Mouse (Mus musculus) left cerebral cortex, adult 6 months (tissue): ENCODE results near the gene Triobp. TPM values are rescaled to one million over a fixed set of nuclear protein-coding genes. Genes with fewer than 3 reads are reported as not detected.

Source experiments
- long read RNA-seq, 2 experiments: library from polyadenylated mRNA; unstranded; transcript quantifications; one replicate each; pipeline ENCODE4 v2.0.0; 2019 to 2020
- polyA plus RNA-seq: library from polyadenylated mRNA; unstranded; fragments of <200 nt; fragmentation: Nextera tagmentation; gene quantifications from 2 replicates; pipeline ENCODE4 v1.2.3, GENCODE M21; 2021

Triobp gene
- 3.9 and 5.3 TPM in 2 replicates for polyA plus RNA-seq
- long read RNA-seq, experiment 1, transcript Triobp-201 (14 exons, 2,570 nt) = major isoform, 12 of 21 reads
- long read RNA-seq, experiment 1, partial matches to known transcripts = 6 of 21 reads
- long read RNA-seq, experiment 1, other reads (novel, unspliced or antisense) = 1 of 21 reads
- long read RNA-seq, experiment 2, partial matches to known transcripts = 1 of 9 reads
- long read RNA-seq, experiment 2, other reads (novel, unspliced or antisense) = 3 of 9 reads

DNA sequence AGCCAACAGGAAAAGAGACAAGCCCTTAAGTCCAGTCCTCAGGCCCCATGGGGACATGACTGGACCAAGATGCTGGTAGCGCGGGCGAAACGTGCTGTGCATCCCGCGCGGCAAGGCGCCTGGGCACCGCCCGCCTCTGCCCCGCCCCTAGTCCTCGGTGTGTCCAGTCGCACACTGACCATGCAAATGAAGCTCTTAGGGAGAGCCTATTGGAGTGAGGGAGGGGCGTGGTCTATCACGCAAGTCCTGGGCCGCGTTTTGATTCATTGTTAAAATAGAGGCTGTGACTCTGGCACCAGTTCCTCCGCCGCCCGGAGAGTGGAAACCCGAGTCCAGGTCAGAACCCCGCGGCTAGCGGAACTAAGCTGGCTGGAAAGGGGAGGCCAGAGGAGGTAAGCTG lies at the start of gene Triobp:
Gene Triobp (plus strand): TSS at position 68 of the 400 bp plus-strand sequence.

GRCm38 (mm10) chr15:78899409-78899739 lies 48.1 kb upstream of the Triobp start, which contains the start of gene Gm49510:
Gene Gm49510, plus strand, starts transcription at chr15:78899667.

DNA sequence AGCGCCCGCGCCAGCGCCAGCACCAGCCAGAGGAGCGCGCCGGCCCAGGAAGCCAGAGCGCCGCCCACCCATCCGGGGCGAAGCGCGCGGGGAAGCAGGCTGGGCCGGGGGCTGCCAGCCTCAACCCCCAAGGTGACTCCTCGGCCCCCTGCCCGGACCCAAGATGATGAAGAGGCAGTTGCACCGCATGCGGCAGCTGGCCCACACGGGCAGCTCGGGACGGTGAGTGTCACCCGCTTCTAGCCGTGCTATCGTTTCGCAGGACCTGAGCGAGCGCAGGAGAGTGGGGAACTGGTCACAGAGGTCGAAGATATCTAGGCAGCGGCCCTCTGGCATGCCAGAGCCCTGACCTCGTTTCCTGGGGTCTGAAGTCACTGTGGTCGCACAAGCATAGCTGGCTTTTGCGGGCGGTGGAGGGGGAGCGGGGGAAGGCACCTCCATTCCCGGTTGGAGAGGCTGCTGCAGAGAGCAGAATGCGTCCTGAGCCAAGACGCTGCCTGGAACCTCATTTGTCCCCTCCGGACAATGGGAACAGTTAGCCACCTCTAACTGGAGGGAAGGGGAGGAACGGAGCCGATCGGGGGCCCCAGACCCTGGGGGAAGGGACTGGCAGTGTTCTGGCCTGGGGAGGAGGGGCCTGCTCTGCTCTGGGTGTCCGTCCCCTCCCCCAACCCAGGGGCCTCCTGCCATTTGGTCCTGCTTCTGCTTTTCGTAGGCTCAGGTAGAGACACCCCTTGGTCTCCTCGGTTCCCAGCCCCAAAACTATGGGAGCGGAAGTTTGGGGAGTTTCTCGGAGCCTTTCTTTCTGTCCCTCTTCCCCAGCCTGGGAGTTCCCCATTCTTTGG lies 47.6 kb upstream of the Triobp start, which contains the start of gene Sh3bp1:
Gene Sh3bp1 (plus strand): TSS at position 29 of the 845 bp plus-strand sequence.

DNA sequence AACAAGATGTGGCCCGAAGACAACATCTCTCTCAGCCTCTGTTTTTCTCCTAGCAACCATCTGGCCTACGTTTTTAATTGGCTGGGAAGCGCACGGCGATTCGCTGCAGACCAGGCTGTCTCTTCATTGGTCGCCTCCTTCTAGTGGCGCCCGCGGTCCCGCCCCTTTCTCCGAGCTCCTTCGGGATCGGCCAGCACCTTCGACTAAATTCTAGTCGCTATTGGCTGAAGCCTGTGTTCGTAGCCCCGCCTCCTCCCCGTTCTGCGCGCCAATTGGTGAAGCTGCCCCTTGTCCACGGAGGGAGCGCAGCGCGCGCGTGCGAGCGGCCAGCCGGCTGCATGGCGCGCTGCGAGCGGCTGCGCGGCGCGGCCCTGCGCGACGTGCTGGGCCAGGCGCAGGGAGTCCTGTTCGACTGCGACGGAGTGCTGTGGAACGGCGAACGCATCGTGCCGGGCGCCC lies 33.9 kb upstream of the Triobp start, which contains the start of gene Pdxp:
Gene Pdxp (plus strand): TSS at position 288 of the 459 bp plus-strand sequence.

DNA sequence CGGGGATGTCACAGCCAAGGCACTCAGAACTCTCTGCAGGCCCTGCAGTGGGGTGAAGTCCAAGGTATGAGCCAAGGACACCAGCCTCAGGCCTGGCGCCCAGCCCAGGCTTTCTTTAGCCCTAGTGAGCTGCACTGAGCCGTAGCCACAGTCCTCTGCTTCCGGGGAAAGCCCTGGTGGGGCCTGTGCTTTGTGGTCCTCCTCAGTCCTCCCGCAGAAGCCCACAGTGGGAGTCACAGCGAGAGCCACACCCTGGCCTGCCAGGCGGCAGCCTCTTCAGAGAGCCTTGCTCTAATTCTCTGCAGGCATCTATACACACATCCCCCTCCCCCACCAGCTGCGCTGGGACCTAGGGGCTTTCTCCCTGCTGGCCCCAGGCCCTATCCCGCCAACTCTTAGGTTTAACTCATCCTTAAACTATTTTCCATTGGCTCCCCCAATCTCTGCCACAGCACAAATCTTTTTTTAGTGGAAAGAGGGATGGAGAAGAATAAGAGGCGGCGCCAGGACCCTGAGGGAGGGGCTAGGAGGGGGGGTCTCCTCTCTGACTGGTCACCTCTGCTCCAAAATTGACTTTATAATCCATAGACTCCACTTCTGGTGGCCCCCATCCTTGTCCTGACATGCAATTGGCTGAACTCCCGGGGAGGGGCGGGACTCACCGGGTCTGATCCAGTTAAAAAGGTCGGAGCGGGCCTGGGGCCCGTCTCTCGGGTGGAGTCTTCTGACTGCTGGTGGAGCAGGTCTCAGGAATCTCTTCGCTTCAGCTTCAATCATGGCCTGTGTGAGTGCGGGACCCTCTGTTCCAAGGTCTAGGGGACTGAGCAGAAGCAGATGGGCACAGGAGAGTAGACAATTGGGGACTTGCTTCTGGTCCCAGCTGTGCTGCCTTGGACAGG lies 21.3 kb upstream of the Triobp start, which contains the start of gene Lgals1:
Gene Lgals1 (plus strand): TSS at position 705 of the 899 bp plus-strand sequence.

GRCm38 (mm10) chr15:78934784-78935320 lies 12.7 kb upstream of the Triobp start, which contains the start of gene Nol12:
Gene Nol12, plus strand, starts transcription at chr15:78934933.

GRCm38 (mm10) chr15:79028237-79028738 lies 80.8 kb downstream of the Triobp start, which contains the start of gene H1f0:
Gene H1f0, plus strand, starts transcription at chr15:79028450.

GRCm38 (mm10) chr15:79041585-79041984 lies 94.1 kb downstream of the Triobp start, which contains the start of gene Galr3:
Gene Galr3, plus strand, starts transcription at chr15:79041885.

Other genes with a start within 250 kb of the Triobp start
- 8.0 and 9.8 TPM in 2 replicates for gene Elfn2, start 229.0 kb upstream of the Triobp start, polyA plus RNA-seq
- 2.3 and 4.0 TPM in 2 replicates for gene Mfng, start 174.2 kb upstream of the Triobp start, polyA plus RNA-seq
- gene Card10, start 144.7 kb upstream of the Triobp start, polyA plus RNA-seq = 0.65 and 1.0 TPM in 2 replicates
- gene Cdc42ep1, start 105.1 kb upstream of the Triobp start, polyA plus RNA-seq = 16.2 and 25.4 TPM in 2 replicates
- gene Lgals2, start 92.2 kb upstream of the Triobp start, polyA plus RNA-seq = 0.36 and 0.77 TPM in 2 replicates
- gene Gga1, start 70.5 kb upstream of the Triobp start, polyA plus RNA-seq = 5.6 and 30.0 TPM in 2 replicates
- 0.13 and 0.29 TPM in 2 replicates for gene Gm49510, start 48.1 kb upstream of the Triobp start, polyA plus RNA-seq
- gene Sh3bp1, start 48.0 kb upstream of the Triobp start, polyA plus RNA-seq = 3.0 and 5.8 TPM in 2 replicates
- 65.2 and 218 TPM in 2 replicates for gene Pdxp, start 33.8 kb upstream of the Triobp start, polyA plus RNA-seq
- 87.8 and 99.7 TPM in 2 replicates for gene Lgals1, start 21.0 kb upstream of the Triobp start, polyA plus RNA-seq
- 51.6 and 60.7 TPM in 2 replicates for gene Nol12, start 12.8 kb upstream of the Triobp start, polyA plus RNA-seq
- gene H1f0, start 80.7 kb downstream of the Triobp start, polyA plus RNA-seq = 61.5 and 63.8 TPM in 2 replicates
- gene Galr3, start 94.2 kb downstream of the Triobp start, polyA plus RNA-seq = 0.16 and 0.34 TPM in 2 replicates
- 22.1 and 28.1 TPM in 2 replicates for gene Ankrd54, start 115.2 kb downstream of the Triobp start, polyA plus RNA-seq
- gene Eif3l, start 127.5 kb downstream of the Triobp start, polyA plus RNA-seq = 90.8 and 101 TPM in 2 replicates
- 2.9 and 6.4 TPM in 2 replicates for gene Micall1, start 161.2 kb downstream of the Triobp start, polyA plus RNA-seq
- gene Polr2f, start 193.3 kb downstream of the Triobp start, polyA plus RNA-seq = 149 and 159 TPM in 2 replicates
- gene 1700088E04Rik, start 193.5 kb downstream of the Triobp start, polyA plus RNA-seq = 16.3 and 16.6 TPM in 2 replicates
- 6.5 and 34.2 TPM in 2 replicates for gene Sox10, start 217.5 kb downstream of the Triobp start, polyA plus RNA-seq